ENCODE assay signal across 14 mouse cellular contexts in the genomic region with DNA sequence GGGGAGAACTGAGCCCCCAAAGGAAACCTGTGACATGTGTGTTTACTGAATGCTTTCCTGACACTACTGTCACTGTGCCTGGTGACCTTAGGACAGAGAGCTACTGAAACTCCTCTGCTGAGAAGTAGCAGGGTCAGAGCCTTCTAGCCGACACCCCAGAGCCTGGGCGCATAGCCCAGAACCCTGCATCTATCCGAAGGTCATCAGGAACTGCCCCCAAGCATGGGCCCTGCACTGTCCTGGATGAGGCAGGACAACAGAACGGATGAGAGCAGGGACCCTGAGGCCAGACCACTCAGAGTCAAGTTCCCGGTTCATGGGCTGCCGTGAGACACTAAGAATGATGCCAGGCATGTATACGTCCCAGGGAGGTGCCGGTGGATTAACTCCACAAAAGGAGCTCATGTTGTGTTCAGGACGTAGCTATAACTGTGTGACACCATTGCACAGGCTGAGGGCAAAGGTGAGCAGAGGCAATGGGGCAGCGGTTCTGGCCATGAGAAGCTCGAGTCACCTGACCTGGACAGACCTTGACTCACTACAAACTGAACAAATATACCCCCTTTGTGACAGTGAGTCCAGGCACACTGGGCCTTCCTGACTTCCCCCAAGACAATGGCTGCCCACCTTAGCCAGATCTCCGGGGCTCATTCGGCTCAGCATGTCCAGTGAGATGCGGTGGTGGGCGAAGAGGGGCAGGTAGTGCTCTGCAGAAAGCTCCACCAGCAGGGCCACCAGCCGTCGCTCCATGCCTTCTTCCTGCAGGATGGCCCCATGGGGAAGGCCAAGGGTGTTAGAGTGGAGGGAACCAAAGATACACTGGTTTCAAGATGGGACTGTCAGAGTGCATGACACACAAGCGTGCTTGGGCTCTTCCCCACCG. TPM values are rescaled to one million over a fixed set of nuclear protein-coding genes. Genes with fewer than 3 reads are reported as not detected.
A peak's percentile ranks its signal among the peaks of the same experiment; 100 is the strongest.
DNase-seq lines count a peak whose midpoint lies in the region; ATAC-seq and TF ChIP-seq lines count a peak whose summit lies in the region.
"Had no signal": no experiment of that assay in that cellular context is flagged by ENCODE, and none has a peak within 500 bp of the region (broad histone marks: within the 10 kb centered on the region; RNA-seq: fewer than 3 reads in every experiment).

No protein-coding gene starts in this region.

- no peaks in the 10 kb centered on the region for H3K27me3 ChIP-seq in kidney, adult 2 months (replicated peaks; ENCODE audit: control insufficient read depth, insufficient read depth, low read length)
- H3K27me3 ChIP-seq in lung, embryonic 15.5 days: no peaks in the 10 kb centered on the region
- H3K27me3 ChIP-seq in liver, embryonic 11.5 days (replicated peaks; ENCODE audit: control insufficient read depth, insufficient read depth, low read length): no peaks in the 10 kb centered on the region
- H3K27me3 ChIP-seq in liver, embryonic 16.5 days (ENCODE audit: control insufficient read depth, insufficient read depth, low read depth, low read length): no peaks in the 10 kb centered on the region
- H3K27me3 ChIP-seq: embryonic facial prominence, embryonic 13.5 days; heart, embryonic 15.5 days; neural tube, embryonic 12.5 days had no signal

- no peak overlapping the region for H3K27ac ChIP-seq in kidney, adult 2 months (ENCODE audit: insufficient read depth, low read depth, low read length)
- H3K27ac ChIP-seq in lung, embryonic 15.5 days: 0 out of 2 replicates have a peak overlapping the region, but pooled peaks have one; percentile 95
- H3K27ac ChIP-seq in liver, embryonic 11.5 days (ENCODE audit: low read depth, low read length): peak overlapping the region; percentile 32; the same call in 1 of the 2 replicates
- H3K27ac ChIP-seq in liver, embryonic 16.5 days (ENCODE audit: low read length): peak overlapping the region; percentile 73
- H3K27ac ChIP-seq: embryonic facial prominence, embryonic 13.5 days; heart, adult 2 months; heart, embryonic 15.5 days; neural tube, embryonic 12.5 days had no signal

- no peak overlapping the region for H3K4me2 ChIP-seq in lung, embryonic 15.5 days
- no peak overlapping the region for H3K4me2 ChIP-seq in liver, embryonic 11.5 days
- H3K4me2 ChIP-seq in liver, embryonic 16.5 days (ENCODE audit: low read depth, low read length): no peak overlapping the region
- H3K4me2 ChIP-seq: embryonic facial prominence, embryonic 13.5 days; heart, embryonic 15.5 days; neural tube, embryonic 12.5 days had no signal

- no peaks in the 10 kb centered on the region for H3K9me3 ChIP-seq in lung, embryonic 15.5 days
- H3K9me3 ChIP-seq in liver, embryonic 11.5 days (ENCODE audit: control insufficient read depth, low read length): no peaks in the 10 kb centered on the region
- H3K9me3 ChIP-seq in liver, embryonic 16.5 days (replicated peaks; ENCODE audit: control insufficient read depth, low read length): no peaks in the 10 kb centered on the region
- H3K9me3 ChIP-seq: embryonic facial prominence, embryonic 13.5 days; heart, embryonic 15.5 days; neural tube, embryonic 12.5 days had no signal

- H3K4me1 ChIP-seq in kidney, adult 2 months (ENCODE audit: control insufficient read depth, insufficient read depth, low read length): no peaks in the 10 kb centered on the region
- peaks cover 27% of the 10 kb centered on the region for H3K4me1 ChIP-seq in lung, embryonic 15.5 days
- H3K4me1 ChIP-seq in liver, embryonic 11.5 days (replicated peaks; ENCODE audit: control insufficient read depth, insufficient read depth, low read length): 0 out of 2 replicates have a peak, but pooled peaks cover 4% of the 10 kb centered on the region
- peaks cover 7% of the 10 kb centered on the region for H3K4me1 ChIP-seq in liver, embryonic 16.5 days (ENCODE audit: control insufficient read depth, low read depth, low read length)
- H3K4me1 ChIP-seq: embryonic facial prominence, embryonic 13.5 days; neural tube, embryonic 12.5 days had no signal

- 84% methylated on average over 19 of the region's 19 CpGs for WGBS in kidney, adult 2 months
- WGBS in lung, embryonic 15.5 days: 79% methylated on average over 19 of the region's 19 CpGs
- 87% methylated on average over 19 of the region's 19 CpGs for WGBS in liver, embryonic 11.5 days
- 71% methylated on average over 19 of the region's 19 CpGs for WGBS in liver, embryonic 16.5 days (ENCODE audit: insufficient replicate concordance)

- no peak for TF ChIP-seq CTCF in kidney, adult 2 months (conservative IDR thresholded peaks at IDR 0.05; ENCODE audit: insufficient read depth, insufficient read length, low read depth, low read length)

- H3K4me3 ChIP-seq in kidney, adult 2 months (ENCODE audit: insufficient read depth, low read depth, low read length): no peak overlapping the region
- H3K4me3 ChIP-seq in lung, embryonic 15.5 days: no peak overlapping the region
- no peak overlapping the region for H3K4me3 ChIP-seq in liver, embryonic 11.5 days (ENCODE audit: low read depth, low read length)
- no peak overlapping the region for H3K4me3 ChIP-seq in liver, embryonic 16.5 days (ENCODE audit: low read depth, low read length)
- H3K4me3 ChIP-seq: embryonic facial prominence, embryonic 13.5 days; heart, adult 2 months; heart, embryonic 15.5 days; neural tube, embryonic 12.5 days had no signal

- no peak for ATAC-seq in lung, embryonic 15.5 days (ENCODE audit: borderline replicate concordance, extremely low read depth, low FRiP score, low TSS enrichment)
- ATAC-seq in liver, embryonic 11.5 days (replicated peaks; ENCODE audit: low FRiP score): peak; percentile 35
- peak; percentile 73 for ATAC-seq in liver, embryonic 16.5 days (ENCODE audit: low read depth)
- ATAC-seq: inflammation-experienced regulatory T-cells, adult 6 months had no signal

- no peak for TF ChIP-seq POLR2A in kidney, adult 2 months (IDR thresholded peaks at IDR 0.05; ENCODE audit: low read depth, low read length)

- H3K9ac ChIP-seq in lung, embryonic 15.5 days: no peak overlapping the region; the same call in 1 of the 2 replicates
- no peak overlapping the region for H3K9ac ChIP-seq in liver, embryonic 11.5 days (ENCODE audit: low read depth, low read length)
- H3K9ac ChIP-seq in liver, embryonic 16.5 days (ENCODE audit: low read depth, low read length): no peak overlapping the region
- H3K9ac ChIP-seq: heart, embryonic 15.5 days; neural tube, embryonic 12.5 days had no signal

- DNase-seq in kidney, adult 2 months: peak; percentile 53
- no peak for DNase-seq in kidney, adult 11 months
- DNase-seq in lung, postnatal 36 days: no peak
- no peak for DNase-seq in liver, embryonic 11.5 days (ENCODE audit: low spot score)
- DNase-seq in right cerebral cortex, postnatal 4 days: no peak
- DNase-seq in heart, postnatal 25 days (ENCODE audit: low spot score): no peak
- DNase-seq: adrenal gland, adult 8-10 months had no signal

- intact Hi-C loops in heart, postnatal 25 days (cut with DNase I): loop anchor here (1.0 to 5.0 kb wide), 2 partner anchors 65 to 112 kb away; no protein-coding TSS in a partner anchor

- no peaks in the 10 kb centered on the region for H3K36me3 ChIP-seq in kidney, adult 2 months (ENCODE audit: control insufficient read depth, insufficient read depth, low read length)
- peaks cover 14% of the 10 kb centered on the region for H3K36me3 ChIP-seq in lung, embryonic 15.5 days
- H3K36me3 ChIP-seq in liver, embryonic 11.5 days (ENCODE audit: control insufficient read depth, insufficient read depth, low read length): 0 out of 2 replicates have a peak, but pooled peaks cover 3% of the 10 kb centered on the region
- H3K36me3 ChIP-seq in liver, embryonic 16.5 days (ENCODE audit: control insufficient read depth, insufficient read depth): no peaks in the 10 kb centered on the region

RNA-seq across cellular contexts. Expression of a gene that starts 32.2 kb away (rescaled TPM):
- 166 and 270 TPM in 2 replicates for polyA plus RNA-seq in kidney, adult 2 months (2012; rRNA removed)
- 164 and 167 TPM in 2 replicates for polyA plus RNA-seq in lung, embryonic 15.5 days (2015; fragmentation: Nextera tagmentation; extraction: Ambion mirVana)
- 276 and 295 TPM in 2 replicates for polyA plus RNA-seq in liver, embryonic 11.5 days (2014; fragmentation: Nextera tagmentation; extraction: Ambion mirVana)
- polyA plus RNA-seq in liver, embryonic 16.5 days (2015; fragmentation: Nextera tagmentation; extraction: Ambion mirVana): 74.4 and 77.2 TPM in 2 replicates
- 10 to 100 TPM; 54.8 to 58.8 TPM for total RNA-seq in heart, postnatal 25 days (2021)

RNA-seq across cellular contexts. Expression of a gene that starts 32.2 kb away (rescaled TPM):
- polyA plus RNA-seq in kidney, adult 2 months (2012; rRNA removed): 12.0 and 15.5 TPM in 2 replicates
- 7.5 and 9.7 TPM in 2 replicates for polyA plus RNA-seq in lung, embryonic 15.5 days (2015; fragmentation: Nextera tagmentation; extraction: Ambion mirVana)
- 6.1 and 6.7 TPM in 2 replicates for polyA plus RNA-seq in liver, embryonic 11.5 days (2014; fragmentation: Nextera tagmentation; extraction: Ambion mirVana)
- 1.9 and 2.2 TPM in 2 replicates for polyA plus RNA-seq in liver, embryonic 16.5 days (2015; fragmentation: Nextera tagmentation; extraction: Ambion mirVana)
- 10 to 100 TPM; 12.4 to 16.4 TPM for total RNA-seq in heart, postnatal 25 days (2021)

RNA-seq across cellular contexts. Expression of a gene that starts 52.7 kb away (rescaled TPM):
- polyA plus RNA-seq in kidney, adult 2 months (2012; rRNA removed): 51.1 and 51.9 TPM in 2 replicates
- 20.8 and 22.5 TPM in 2 replicates for polyA plus RNA-seq in lung, embryonic 15.5 days (2015; fragmentation: Nextera tagmentation; extraction: Ambion mirVana)
- polyA plus RNA-seq in liver, embryonic 11.5 days (2014; fragmentation: Nextera tagmentation; extraction: Ambion mirVana): 15.0 TPM in 2 replicates
- 7.8 and 8.8 TPM in 2 replicates for polyA plus RNA-seq in liver, embryonic 16.5 days (2015; fragmentation: Nextera tagmentation; extraction: Ambion mirVana)
- 10 to 100 TPM; 14.6 to 16.0 TPM for total RNA-seq in heart, postnatal 25 days (2021)

RNA-seq across cellular contexts. Expression of a gene that starts 53.3 kb away (rescaled TPM):
- 32.3 and 33.4 TPM in 2 replicates for polyA plus RNA-seq in kidney, adult 2 months (2012; rRNA removed)
- 114 and 117 TPM in 2 replicates for polyA plus RNA-seq in lung, embryonic 15.5 days (2015; fragmentation: Nextera tagmentation; extraction: Ambion mirVana)
- 11.1 and 11.9 TPM in 2 replicates for polyA plus RNA-seq in liver, embryonic 11.5 days (2014; fragmentation: Nextera tagmentation; extraction: Ambion mirVana)
- 9.4 and 11.9 TPM in 2 replicates for polyA plus RNA-seq in liver, embryonic 16.5 days (2015; fragmentation: Nextera tagmentation; extraction: Ambion mirVana)
- total RNA-seq in heart, postnatal 25 days (2021): 10 to 100 TPM; 23.8 to 31.9 TPM
